34 mouse cellular contexts compared by ENCODE assay signal in the genomic region with DNA sequence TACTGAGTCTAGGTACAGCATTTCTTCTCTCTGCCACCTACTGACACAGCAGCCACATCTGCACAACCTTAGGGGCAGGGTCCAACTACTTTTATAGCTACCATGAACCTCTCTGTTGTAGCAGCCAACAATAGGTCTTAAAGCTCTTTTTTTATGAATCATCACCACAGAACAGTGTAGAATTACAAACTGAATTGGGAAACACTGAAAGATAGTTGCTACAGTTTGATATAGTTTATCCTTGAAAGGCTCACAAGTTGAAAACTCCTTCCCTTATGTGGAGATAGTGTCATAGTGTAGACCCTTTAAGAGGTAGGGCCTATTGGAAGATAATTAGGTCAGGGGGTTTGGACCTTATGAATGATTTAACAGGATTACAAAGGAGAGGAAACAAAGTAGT.
"Had no signal": no experiment of that assay in that cellular context is flagged by ENCODE, and none has a peak within 500 bp of the region (broad histone marks: within the 10 kb centered on the region; RNA-seq: fewer than 3 reads in every experiment).

No protein-coding gene starts in this region.

- H3K4me2 ChIP-seq: heart, embryonic 11.5 days; heart, embryonic 12.5 days; heart, embryonic 13.5 days; heart, embryonic 15.5 days; hindbrain, embryonic 12.5 days; hindbrain, embryonic 13.5 days; hindbrain, embryonic 14.5 days; hindbrain, embryonic 15.5 days; intestine, embryonic 15.5 days; kidney, embryonic 15.5 days had no signal

- H3K36me3 ChIP-seq: heart, embryonic 10.5 days; heart, embryonic 12.5 days; heart, embryonic 13.5 days; heart, embryonic 15.5 days; hindbrain, embryonic 10.5 days; hindbrain, embryonic 12.5 days; hindbrain, embryonic 13.5 days; hindbrain, embryonic 15.5 days; intestine, embryonic 15.5 days; kidney, embryonic 15.5 days had no signal

- H3K4me3 ChIP-seq: heart, embryonic 10.5 days; heart, embryonic 12.5 days; heart, embryonic 13.5 days; heart, embryonic 15.5 days; hindbrain, embryonic 10.5 days; hindbrain, embryonic 12.5 days; hindbrain, embryonic 13.5 days; hindbrain, embryonic 15.5 days; intestine, embryonic 15.5 days; kidney, embryonic 15.5 days; layer of hippocampus, adult 2 months had no signal

- ATAC-seq: hindbrain, embryonic 16.5 days; hindbrain, postnatal 0 days; inflammation-experienced regulatory T-cells, adult 6 months; intestine, embryonic 15.5 days; intestine, embryonic 16.5 days; intestine, postnatal 0 days had no signal

- H3K27me3 ChIP-seq: heart, embryonic 12.5 days; heart, embryonic 13.5 days; heart, embryonic 15.5 days; hindbrain, embryonic 12.5 days; hindbrain, embryonic 13.5 days; hindbrain, embryonic 15.5 days; intestine, embryonic 15.5 days; kidney, embryonic 15.5 days had no signal

- DNase-seq: heart, postnatal 10 days; heart, postnatal 14 days; heart, postnatal 36 days; heart, postnatal 4 days; kidney, adult 11 months; kidney, adult 18-20 months; kidney, adult 2 months; kidney, adult 8-10 months; kidney, adult 9 months; kidney, postnatal 10 days; kidney, postnatal 14 days; kidney, postnatal 25 days; kidney, postnatal 36 days; kidney, postnatal 4 days; layer of hippocampus, adult 9-11 months; layer of hippocampus, postnatal 36 days had no signal
